Mouse (Mus musculus): ENCODE data around the gene Gm43191. TPM values are rescaled to one million over a fixed set of nuclear protein-coding genes. Genes with fewer than 3 reads are reported as not detected.
A peak's percentile ranks its signal among the peaks of the same experiment; 100 is the strongest.

Gene Gm43191
- polyA plus RNA-seq, 1 experiment from 2014 or later = not detected

- peaks cover 53% of the 10 kb centered on the region for H3K36me3 ChIP-seq (ENCODE audit: insufficient read depth)
- WGBS = 92% methylated on average over 7 of the region's 7 CpGs
Observed at GRCm38 (mm10) chr3:116622641-116623040, 58.4 kb downstream of the Gm43191 start.

GRCm38 (mm10) chr3:116620636-116621370, 60.3 kb downstream of the Gm43191 start:
- ATAC-seq (ENCODE audit: insufficient read depth) (no peak), DNase-seq (no peak)
- 88% methylated on average over 7 of the region's 7 CpGs for WGBS
- Histone ChIP-seq H3K9ac (no peak overlapping the region), H3K4me1 (ENCODE audit: insufficient read depth) (no peaks in the 10 kb centered on the region), H3K9me3 (ENCODE audit: low read depth, low read length) (no peaks in the 10 kb centered on the region), H3K27me3 (ENCODE audit: insufficient read depth, low read length) (no peaks in the 10 kb centered on the region), H3K27ac (ENCODE audit: low read depth) (no peak overlapping the region), H3K36me3 (ENCODE audit: insufficient read depth) (peaks cover 50% of the 10 kb centered on the region), H3K4me2 (no peak overlapping the region), H3K4me3 (ENCODE audit: low read depth, low read length) (no peak overlapping the region)
- no peak for TF ChIP-seq CTCF (IDR thresholded peaks at IDR 0.05; ENCODE audit: low read depth)

More at GRCm38 (mm10) chr3:116622641-116623040, 58.4 kb downstream of the Gm43191 start:
- H3K9ac ChIP-seq = no peak overlapping the region
- no peak overlapping the region for H3K4me3 ChIP-seq (ENCODE audit: low read depth, low read length)
- no peak for ATAC-seq (ENCODE audit: insufficient read depth)
- no peak overlapping the region for H3K4me2 ChIP-seq
- no peak overlapping the region for H3K27ac ChIP-seq (ENCODE audit: low read depth)
- no peaks in the 10 kb centered on the region for H3K4me1 ChIP-seq (ENCODE audit: insufficient read depth)
- no peaks in the 10 kb centered on the region for H3K27me3 ChIP-seq (ENCODE audit: insufficient read depth, low read length)
- DNase-seq = no peak
- H3K9me3 ChIP-seq (ENCODE audit: low read depth, low read length) = no peaks in the 10 kb centered on the region
- no peak for TF ChIP-seq CTCF (IDR thresholded peaks at IDR 0.05; ENCODE audit: low read depth)

DNA sequence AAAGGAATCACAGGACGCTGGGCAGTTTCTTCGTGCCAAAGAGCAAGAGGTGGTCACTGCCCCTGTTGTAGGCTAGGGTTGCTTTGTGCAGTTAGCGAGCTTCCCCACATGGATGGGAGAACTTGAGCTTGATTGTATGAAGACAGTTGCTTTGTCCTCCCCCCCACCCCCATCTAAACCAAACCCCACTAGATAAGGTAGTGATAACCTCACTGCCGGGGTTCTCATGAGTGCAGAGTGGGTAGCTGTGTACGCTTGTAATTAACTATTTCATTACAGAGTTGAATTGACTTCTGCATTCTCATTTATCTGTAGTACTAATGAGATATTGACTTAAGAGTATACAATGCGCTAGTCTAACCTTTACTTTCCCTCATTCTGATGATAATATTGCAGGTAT, 62.2 kb downstream of the Gm43191 start:
- no peaks in the 10 kb centered on the region for H3K9me3 ChIP-seq (ENCODE audit: low read depth, low read length)
- no peak overlapping the region for H3K4me3 ChIP-seq (ENCODE audit: low read depth, low read length)
- DNase-seq (no peak), ATAC-seq (ENCODE audit: insufficient read depth) (no peak)
- H3K9ac ChIP-seq = no peak overlapping the region
- H3K4me2 ChIP-seq = no peak overlapping the region
- peaks cover 66% of the 10 kb centered on the region for H3K36me3 ChIP-seq (ENCODE audit: insufficient read depth)
- H3K27ac ChIP-seq (ENCODE audit: low read depth) = no peak overlapping the region
- no peak for TF ChIP-seq CTCF (IDR thresholded peaks at IDR 0.05; ENCODE audit: low read depth)
- H3K27me3 ChIP-seq (ENCODE audit: insufficient read depth, low read length) = no peaks in the 10 kb centered on the region
- no peaks in the 10 kb centered on the region for H3K4me1 ChIP-seq (ENCODE audit: insufficient read depth)
- WGBS = 67% methylated on average over 6 of the region's 6 CpGs

DNA sequence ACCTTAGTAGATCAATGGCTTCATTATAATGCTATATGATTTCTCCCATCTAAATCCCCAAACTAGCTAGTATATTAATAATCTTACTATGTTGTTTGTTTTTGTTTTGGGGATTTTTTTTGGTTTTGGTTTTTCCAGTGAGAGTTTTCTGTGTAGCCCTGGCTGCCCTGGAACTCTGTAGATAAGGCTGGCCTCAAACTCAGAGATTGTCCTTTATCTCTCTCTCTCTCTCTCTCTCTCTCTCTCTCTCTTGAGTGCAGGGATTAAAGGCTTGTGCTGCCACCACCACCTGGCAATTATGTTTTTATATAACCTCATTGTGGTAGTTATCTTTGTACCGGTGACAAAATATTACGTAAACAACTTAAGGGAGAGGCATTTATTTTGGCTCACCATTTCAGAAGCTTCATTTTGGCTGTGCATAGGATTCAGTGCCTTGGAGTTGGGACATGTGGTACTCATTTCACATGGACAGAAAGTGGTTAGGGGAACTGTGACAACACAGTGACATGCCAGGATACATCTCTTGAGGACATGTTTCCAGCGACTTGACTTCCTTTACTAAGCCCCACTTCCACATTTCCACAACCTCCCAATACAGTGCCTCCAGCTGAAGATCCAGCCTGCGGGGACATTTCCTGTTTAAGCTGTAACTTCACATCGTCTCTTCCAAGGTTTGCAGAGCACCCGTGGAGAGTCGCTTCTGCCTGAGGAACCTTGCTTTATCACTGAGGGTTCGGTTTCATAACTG, 65.6 kb downstream of the Gm43191 start:
- H3K9me3 ChIP-seq (ENCODE audit: low read depth, low read length) = no peaks in the 10 kb centered on the region
- peaks cover 56% of the 10 kb centered on the region for H3K36me3 ChIP-seq (ENCODE audit: insufficient read depth)
- 84% methylated on average over 8 of the region's 8 CpGs for whole genome bisulfite sequencing
- H3K4me1 ChIP-seq (ENCODE audit: insufficient read depth) = no peaks in the 10 kb centered on the region
- no peak for TF ChIP-seq CTCF (IDR thresholded peaks at IDR 0.05; ENCODE audit: low read depth)
- no peak overlapping the region for H3K4me3 ChIP-seq (ENCODE audit: low read depth, low read length)
- ATAC-seq (ENCODE audit: insufficient read depth) = no peak
- no peak for DNase-seq
- H3K4me2 ChIP-seq = no peak overlapping the region
- H3K9ac ChIP-seq = no peak overlapping the region
- H3K27me3 ChIP-seq (ENCODE audit: insufficient read depth, low read length) = no peaks in the 10 kb centered on the region
- H3K27ac ChIP-seq (ENCODE audit: low read depth) = no peak overlapping the region

GRCm38 (mm10) chr3:116614295-116614892, 66.7 kb downstream of the Gm43191 start, which contains the start of gene Trmt13:
Gene Trmt13, minus strand, starts transcription at chr3:116614587.
- peak; percentile 60 for ATAC-seq (ENCODE audit: insufficient read depth)
- H3K36me3 ChIP-seq (ENCODE audit: insufficient read depth) = peaks cover 53% of the 10 kb centered on the region

GRCm38 (mm10) chr3:116604570-116604969, 76.5 kb downstream of the Gm43191 start:
- WGBS = 76% methylated on average over 9 of the region's 9 CpGs
- H3K27ac ChIP-seq (ENCODE audit: low read depth) = no peak overlapping the region
- ATAC-seq (ENCODE audit: insufficient read depth) = no peak

More at GRCm38 (mm10) chr3:116614295-116614892, 66.7 kb downstream of the Gm43191 start, which contains the start of gene Trmt13:
- no peaks in the 10 kb centered on the region for H3K9me3 ChIP-seq (ENCODE audit: low read depth, low read length)
- no peak within 1 kb of the TSS for H3K4me2 ChIP-seq
- no peak within 1 kb of the TSS for H3K4me3 ChIP-seq (ENCODE audit: low read depth, low read length)
- no peaks in the 10 kb centered on the region for H3K4me1 ChIP-seq (ENCODE audit: insufficient read depth)
- no peak within 1 kb of the TSS for H3K9ac ChIP-seq
- WGBS = 57% methylated on average over 10 of the region's 10 CpGs
- no peak for TF ChIP-seq CTCF (IDR thresholded peaks at IDR 0.05; ENCODE audit: low read depth)
- H3K27me3 ChIP-seq (ENCODE audit: insufficient read depth, low read length) = no peaks in the 10 kb centered on the region
- H3K27ac ChIP-seq (ENCODE audit: low read depth) = no peak within 1 kb of the TSS
- peak; percentile 22 for DNase-seq

DNA sequence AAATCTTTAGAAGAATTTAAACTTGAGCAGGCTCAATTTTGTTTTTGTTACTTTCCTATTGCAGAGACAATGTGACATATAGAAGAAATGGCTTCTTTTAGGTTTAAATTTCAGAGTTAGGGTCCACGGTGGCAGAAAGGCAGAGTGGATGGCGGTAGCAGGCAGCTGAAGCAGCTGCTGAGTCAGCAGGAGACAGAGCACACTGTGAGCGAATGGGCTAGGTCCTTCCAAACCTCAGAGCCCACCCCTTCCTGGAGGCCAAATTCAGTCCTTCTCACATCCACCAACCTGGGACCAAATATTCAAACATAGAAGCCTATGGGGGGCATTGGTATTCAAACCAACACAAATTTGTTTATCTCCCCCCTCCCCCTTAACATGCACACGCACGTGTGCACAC, 79.3 kb downstream of the Gm43191 start:
- Histone ChIP-seq H3K9ac (no peak overlapping the region), H3K4me2 (no peak overlapping the region), H3K27me3 (ENCODE audit: insufficient read depth, low read length) (no peaks in the 10 kb centered on the region), H3K36me3 (ENCODE audit: insufficient read depth) (no peaks in the 10 kb centered on the region), H3K27ac (ENCODE audit: low read depth) (no peak overlapping the region), H3K4me3 (ENCODE audit: low read depth, low read length) (no peak overlapping the region), H3K4me1 (ENCODE audit: insufficient read depth) (no peaks in the 10 kb centered on the region), H3K9me3 (ENCODE audit: low read depth, low read length) (no peaks in the 10 kb centered on the region)
- WGBS = 91% methylated on average over 5 of the region's 5 CpGs
- DNase-seq (no peak), ATAC-seq (ENCODE audit: insufficient read depth) (no peak)
- no peak for TF ChIP-seq CTCF (IDR thresholded peaks at IDR 0.05; ENCODE audit: low read depth)

More at GRCm38 (mm10) chr3:116604570-116604969, 76.5 kb downstream of the Gm43191 start:
- Histone ChIP-seq H3K27me3 (ENCODE audit: insufficient read depth, low read length) (no peaks in the 10 kb centered on the region), H3K36me3 (ENCODE audit: insufficient read depth) (peaks cover 18% of the 10 kb centered on the region; the same call in 1 of the 2 replicates), H3K4me2 (no peak overlapping the region), H3K9me3 (ENCODE audit: low read depth, low read length) (no peaks in the 10 kb centered on the region), H3K4me1 (ENCODE audit: insufficient read depth) (no peaks in the 10 kb centered on the region), H3K9ac (no peak overlapping the region), H3K4me3 (ENCODE audit: low read depth, low read length) (no peak overlapping the region)
- no peak for DNase-seq
- no peak for TF ChIP-seq CTCF (IDR thresholded peaks at IDR 0.05; ENCODE audit: low read depth)

Measured in lung, embryonic 14.5 days (tissue).